Mouse (Mus musculus): Measurements from ENCODE around the gene Slc25a51. TPM values are rescaled to one million over a fixed set of nuclear protein-coding genes. Genes with fewer than 3 reads are reported as not detected.

The Slc25a51 gene
- total and polyA plus RNA-seq, 3 experiments = 27.6 to 44.7 (median 44.4) TPM

- TF ChIP-seq IRF4 (IDR thresholded peaks at IDR 0.05; ENCODE audit: low read depth, low read length) (no peak), E2F4 (IDR thresholded peaks at IDR 0.05; ENCODE audit: insufficient replicate concordance, low read depth, low read length) (no peak), EP300 (IDR thresholded peaks at IDR 0.05; ENCODE audit: low read length) (no peak), TCF12 (IDR thresholded peaks at IDR 0.05; ENCODE audit: low read depth, low read length) (no peak), CHD2 (IDR thresholded peaks at IDR 0.05; ENCODE audit: low read length) (no peak), KAT2A (IDR thresholded peaks at IDR 0.05; ENCODE audit: insufficient replicate concordance, low read length) (no peak), RCOR1 (conservative IDR thresholded peaks at IDR 0.05; ENCODE audit: low read depth, low read length) (no peak), ZC3H11A (IDR thresholded peaks at IDR 0.05; ENCODE audit: low read depth, low read length) (no peak), JUND (conservative IDR thresholded peaks at IDR 0.05; ENCODE audit: low read depth, low read length) (no peak), ZMIZ1 (IDR thresholded peaks at IDR 0.05; ENCODE audit: low read depth, low read length) (no peak), JUN (IDR thresholded peaks at IDR 0.05; ENCODE audit: insufficient read depth, low read depth, low read length) (no peak), MYC (IDR thresholded peaks at IDR 0.05; ENCODE audit: low read depth, low read length) (no peak), NELFE (IDR thresholded peaks at IDR 0.05; ENCODE audit: low read depth, low read length) (no peak), TBP (conservative IDR thresholded peaks at IDR 0.05; ENCODE audit: low read depth, low read length) (no peak)
- H3K36me3 ChIP-seq (replicated peaks in 1 of 2; ENCODE audit: control insufficient read depth in 1 of 2, insufficient read depth in 1 of 2, low read length in 1 of 2) = peaks cover 33 to 69% of the 10 kb centered on the region in 2 experiments
- in situ Hi-C loops (cut with MboI; ENCODE audit: low pct_ligation_motif_present, low pct_unique_long_range_greater_than_20kb, low sequenced_read_pairs) = no loop called here
These were observed 37.3 kb downstream of the Slc25a51 start for GRCm38 (mm10) chr4:45371261-45371660.

GRCm38 (mm10) chr4:45356653-45357052 is 51.9 kb downstream of the Slc25a51 start:
- H3K4me1 ChIP-seq (ENCODE audit: control insufficient read depth in 1 of 2, insufficient read depth in 2 of 2) = no peaks in the 10 kb centered on the region
- no peak for DNase-seq (ENCODE audit: extremely low read depth)
- in situ Hi-C loops (cut with MboI; ENCODE audit: low pct_ligation_motif_present, low pct_unique_long_range_greater_than_20kb, low sequenced_read_pairs) = no loop called here
- no peak overlapping the region for H3K9ac ChIP-seq (ENCODE audit: insufficient read depth, low read depth)
- no peak overlapping the region for H3K27ac ChIP-seq (ENCODE audit: insufficient read depth, low read depth)
- no peaks in the 10 kb centered on the region for H3K9me3 ChIP-seq (replicated peaks; ENCODE audit: low read length)
- no peaks in the 10 kb centered on the region for H3K27me3 ChIP-seq (replicated peaks)
- TF ChIP-seq NELFE (IDR thresholded peaks at IDR 0.05; ENCODE audit: low read depth, low read length) (no peak), SMC3 (IDR thresholded peaks at IDR 0.05; ENCODE audit: low read depth, low read length) (no peak), CTCF (conservative IDR thresholded peaks at IDR 0.05 in 1 of 2, IDR thresholded peaks at IDR 0.05 in 1 of 2; ENCODE audit: low read depth in 2 of 2, low read length in 2 of 2) (no peak), TCF12 (IDR thresholded peaks at IDR 0.05; ENCODE audit: low read depth, low read length) (no peak), NRF1 (IDR thresholded peaks at IDR 0.05; ENCODE audit: low read depth, low read length) (no peak), ZMIZ1 (IDR thresholded peaks at IDR 0.05; ENCODE audit: low read depth, low read length) (no peak)
- H3K4me3 ChIP-seq (replicated peaks in 1 of 3; ENCODE audit: low read depth in 2 of 3, low read length in 2 of 3, poor library complexity in 1 of 3) = no peak overlapping the region
- no peaks in the 10 kb centered on the region for H3K79me2 ChIP-seq (replicated peaks; ENCODE audit: control insufficient read depth, extremely low read depth, insufficient read depth, poor library complexity, severe bottlenecking)
- H3K36me3 ChIP-seq (replicated peaks in 1 of 2; ENCODE audit: control insufficient read depth in 1 of 2, insufficient read depth in 1 of 2, low read length in 1 of 2) = peaks cover 8 to 64% of the 10 kb centered on the region in 2 experiments
- H3K4me2 ChIP-seq (ENCODE audit: insufficient read depth, low read depth, poor library complexity, severe bottlenecking) = no peak overlapping the region
- dilution Hi-C loops (cut with MboI; ENCODE audit: extremely low pct_ligation_motif_present, extremely low pct_unique_long_range_greater_than_20kb, low sequenced_read_pairs) = no loop called here

More at GRCm38 (mm10) chr4:45371261-45371660, 37.3 kb downstream of the Slc25a51 start:
- no peaks in the 10 kb centered on the region for H3K9me3 ChIP-seq (replicated peaks; ENCODE audit: low read length)
- dilution Hi-C loops (cut with MboI; ENCODE audit: extremely low pct_ligation_motif_present, extremely low pct_unique_long_range_greater_than_20kb, low sequenced_read_pairs) = no loop called here
- H3K4me2 ChIP-seq (ENCODE audit: insufficient read depth, low read depth, poor library complexity, severe bottlenecking) = no peak overlapping the region
- no peaks in the 10 kb centered on the region for H3K27me3 ChIP-seq (replicated peaks)
- H3K9ac ChIP-seq (ENCODE audit: insufficient read depth, low read depth) = no peak overlapping the region
- H3K79me2 ChIP-seq (replicated peaks; ENCODE audit: control insufficient read depth, extremely low read depth, insufficient read depth, poor library complexity, severe bottlenecking) = no peaks in the 10 kb centered on the region
- H3K4me3 ChIP-seq (replicated peaks in 1 of 3; ENCODE audit: low read depth in 2 of 3, low read length in 2 of 3, poor library complexity in 1 of 3) = no peak overlapping the region
- no peak overlapping the region for H3K27ac ChIP-seq (ENCODE audit: insufficient read depth, low read depth)
- no peak for DNase-seq (ENCODE audit: extremely low read depth)
- no peaks in the 10 kb centered on the region for H3K4me1 ChIP-seq (ENCODE audit: control insufficient read depth in 1 of 2, insufficient read depth in 2 of 2)

Other genes starting within 250 kb of the Slc25a51 start
- gene Frmpd1, start 223.9 kb downstream of the Slc25a51 start, total RNA-seq (2012; rRNA removed) = not detected in 2 replicates
- not detected in 2 replicates for gene Frmpd1, start 223.9 kb downstream of the Slc25a51 start, total RNA-seq (2014; rRNA removed)
- not detected in 2 replicates for gene Frmpd1, start 223.9 kb downstream of the Slc25a51 start, polyA plus RNA-seq (2012; ENCODE audit: insufficient read length, low read depth)
- 6.2 and 7.6 TPM in 2 replicates for gene Trmt10b, start 111.6 kb downstream of the Slc25a51 start, total RNA-seq (2012; rRNA removed)
- 9.5 and 11.5 TPM in 2 replicates for gene Trmt10b, start 111.6 kb downstream of the Slc25a51 start, total RNA-seq (2014; rRNA removed)
- gene Trmt10b, start 111.6 kb downstream of the Slc25a51 start, polyA plus RNA-seq (2012; ENCODE audit: insufficient read length, low read depth) = 13.4 and 20.5 TPM in 2 replicates
- 6.8 and 8.7 TPM in 2 replicates for gene Dcaf10, start 66.7 kb downstream of the Slc25a51 start, total RNA-seq (2012; rRNA removed)
- gene Dcaf10, start 66.7 kb downstream of the Slc25a51 start, total RNA-seq (2014; rRNA removed) = 11.5 and 11.6 TPM in 2 replicates
- 11.1 and 12.2 TPM in 2 replicates for gene Dcaf10, start 66.7 kb downstream of the Slc25a51 start, polyA plus RNA-seq (2012; ENCODE audit: insufficient read length, low read depth)
- gene Exosc3, start 66.0 kb downstream of the Slc25a51 start, total RNA-seq (2012; rRNA removed) = 165 and 176 TPM in 2 replicates
- 213 and 222 TPM in 2 replicates for gene Exosc3, start 66.0 kb downstream of the Slc25a51 start, total RNA-seq (2014; rRNA removed)
- 255 and 317 TPM in 2 replicates for gene Exosc3, start 66.0 kb downstream of the Slc25a51 start, polyA plus RNA-seq (2012; ENCODE audit: insufficient read length, low read depth)
- 5.9 and 8.6 TPM in 2 replicates for gene Shb, start 123.7 kb upstream of the Slc25a51 start, total RNA-seq (2012; rRNA removed)
- 7.6 and 7.7 TPM in 2 replicates for gene Shb, start 123.7 kb upstream of the Slc25a51 start, total RNA-seq (2014; rRNA removed)
- 15.5 and 18.4 TPM in 2 replicates for gene Shb, start 123.7 kb upstream of the Slc25a51 start, polyA plus RNA-seq (2012; ENCODE audit: insufficient read length, low read depth)

Data from CH12.LX (cell line).